Mouse (Mus musculus) lung, postnatal 36 days (tissue): ENCODE data around the gene Serf1.
"Not testable (repeated sequence)": the region's sequence is repeated elsewhere in the genome, so short reads cannot be mapped to it uniquely, and the experiment has no call there.

Experiments
- DNase-seq: peaks from one replicate; pipeline ENCODE4 v3.0.0; 2022; ENCODE audit warnings: mixed read lengths

Serf1 gene

DNA sequence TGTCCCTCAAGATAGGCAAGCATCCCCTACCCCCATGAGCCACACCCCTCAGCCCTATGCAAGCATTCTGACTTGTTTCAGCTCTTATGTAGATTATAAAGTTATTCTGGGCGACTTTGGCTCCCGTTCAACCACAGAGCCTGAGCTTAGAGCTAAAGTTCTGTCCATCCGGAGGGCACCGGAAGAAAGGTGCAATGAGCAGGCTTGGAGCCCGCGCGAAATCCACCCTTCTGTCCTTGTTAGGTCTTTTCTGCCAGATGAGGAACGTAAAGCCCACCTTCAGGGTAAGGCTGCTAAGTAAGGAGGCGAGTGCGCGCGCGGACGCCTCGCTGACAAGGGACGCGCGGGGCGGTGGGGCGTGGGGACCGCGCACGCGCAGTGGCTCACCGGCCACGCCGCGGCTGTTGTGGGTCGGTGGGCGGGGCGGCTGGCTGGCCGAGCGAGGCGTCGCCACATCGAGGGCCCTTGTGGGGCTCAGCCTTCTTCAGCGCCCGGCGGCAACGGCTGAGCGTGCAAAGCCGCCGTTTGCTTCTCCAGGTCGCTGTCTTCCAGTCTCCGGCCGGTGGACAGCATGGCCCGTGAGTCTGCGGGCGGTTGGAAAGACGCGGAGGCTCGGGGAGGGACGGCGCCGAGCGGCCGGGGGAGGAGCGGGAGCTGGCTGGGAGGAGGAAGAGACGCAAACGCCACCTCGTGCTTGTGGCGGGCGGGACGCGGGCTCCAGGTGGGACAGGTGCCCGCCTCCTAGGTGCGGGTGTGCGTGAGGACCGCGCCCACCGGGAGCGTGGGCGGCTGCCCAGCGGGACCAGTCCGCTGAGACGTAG is at the start of gene Serf1:
Gene Serf1, plus strand, starts transcription at position 361 of the 821 bp plus-strand sequence.
- peak; percentile 86 for DNase-seq

GRCm38 (mm10) chr13:100063936-100064335 is 43.9 kb upstream of the Serf1 start:
- DNase-seq: peak; percentile 30

DNA sequence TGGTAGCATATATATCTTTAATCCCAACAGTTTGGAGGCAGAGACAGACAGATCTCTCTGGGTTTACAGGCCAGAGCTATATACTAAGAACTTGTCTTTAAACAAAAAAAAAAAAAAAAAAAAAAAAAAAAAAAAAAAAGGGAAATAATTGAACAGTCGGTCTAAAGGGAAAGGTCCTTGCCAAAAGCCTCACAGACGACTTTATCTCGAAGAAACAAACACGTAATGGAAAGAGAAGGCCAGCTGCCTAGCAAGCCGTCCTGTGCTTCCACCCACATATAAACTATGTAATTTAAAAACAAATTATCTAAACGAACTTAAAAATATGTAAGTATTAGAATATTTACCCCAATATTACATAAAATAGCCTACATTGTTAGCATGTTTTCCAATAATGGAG is 40.0 kb upstream of the Serf1 start:
- DNase-seq: no peak

DNA sequence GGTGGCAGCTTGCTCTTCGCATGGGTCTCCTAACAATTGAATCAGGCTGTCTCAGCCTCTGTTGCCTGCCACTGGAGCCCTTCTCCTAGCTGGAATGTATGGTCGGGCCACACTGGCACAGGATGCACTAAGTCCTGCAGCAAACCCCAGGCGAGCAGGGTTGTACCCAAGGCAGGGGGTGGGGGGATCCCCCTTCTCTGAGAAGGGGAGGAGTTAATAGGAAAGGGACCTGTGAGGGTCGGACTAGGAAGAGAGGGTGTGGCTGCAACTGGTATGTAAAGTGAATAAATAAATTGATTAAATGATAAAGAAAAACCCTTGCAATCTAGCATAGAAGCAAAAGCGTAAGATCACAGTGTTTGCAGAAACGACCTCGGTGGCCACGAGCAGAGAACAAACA is 36.3 kb upstream of the Serf1 start:
- DNase-seq: no peak

DNA sequence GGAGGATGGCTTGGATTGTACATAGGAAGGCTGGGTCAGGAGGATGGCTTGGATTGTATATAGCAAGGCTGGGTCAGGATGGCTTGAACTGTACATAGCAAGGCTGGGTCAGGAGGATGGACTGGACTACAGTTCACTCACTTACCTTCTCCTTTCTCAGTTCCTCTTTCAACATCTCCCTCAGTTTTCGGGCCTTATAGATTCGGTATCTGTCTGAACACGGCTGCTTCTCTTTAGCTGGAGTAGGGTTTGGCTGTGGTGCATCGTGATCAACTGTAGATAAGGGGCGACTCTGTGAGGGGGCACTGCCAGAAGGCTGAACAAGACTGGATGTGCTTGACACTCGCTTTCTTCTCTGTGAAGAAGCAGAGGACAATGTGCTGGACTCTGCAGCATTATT is 9.0 kb upstream of the Serf1 start:
- no peak for DNase-seq

- DNase-seq: peak; percentile 5
Observed at GRCm38 (mm10) chr13:100103052-100103658, 4.7 kb upstream of the Serf1 start.

GRCm38 (mm10) chr13:100103748-100104254 is 4.0 kb upstream of the Serf1 start, which contains the start of gene Bdp1:
TSS of gene Bdp1 (minus strand) at chr13:100104070.
- DNase-seq: peak; percentile 96

GRCm38 (mm10) chr13:100112218-100112972 is 4.6 kb downstream of the Serf1 start:
- DNase-seq: peak; percentile 15

DNA sequence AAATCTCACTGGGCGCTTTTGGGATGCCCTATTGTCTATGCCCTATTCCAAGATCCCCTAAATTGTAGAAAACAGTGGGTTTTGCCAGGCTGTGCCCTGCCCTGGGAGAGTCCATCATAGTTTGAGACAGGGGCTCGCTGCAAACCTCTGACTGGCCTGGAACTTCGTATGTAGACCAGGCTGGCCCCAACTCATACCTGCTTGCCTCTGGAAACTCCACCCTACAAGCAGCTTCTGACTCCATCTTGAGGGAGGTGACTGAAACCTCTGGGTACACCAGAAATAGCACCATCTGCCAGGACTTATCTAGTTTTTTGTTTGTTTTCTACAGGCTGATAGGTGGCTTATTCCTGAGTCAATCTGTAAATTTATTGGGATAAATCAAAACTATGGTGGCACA is 16.2 kb downstream of the Serf1 start:
- no peak for DNase-seq

- peak; percentile 94 for DNase-seq
Observed at GRCm38 (mm10) chr13:100124423-100125257, 16.8 kb downstream of the Serf1 start, which contains the start of gene Smn1. TSS of gene Smn1 (plus strand) at chr13:100124852.

- no peak for DNase-seq
Observed at GRCm38 (mm10) chr13:100125258-100125643, 17.4 kb downstream of the Serf1 start.

DNA sequence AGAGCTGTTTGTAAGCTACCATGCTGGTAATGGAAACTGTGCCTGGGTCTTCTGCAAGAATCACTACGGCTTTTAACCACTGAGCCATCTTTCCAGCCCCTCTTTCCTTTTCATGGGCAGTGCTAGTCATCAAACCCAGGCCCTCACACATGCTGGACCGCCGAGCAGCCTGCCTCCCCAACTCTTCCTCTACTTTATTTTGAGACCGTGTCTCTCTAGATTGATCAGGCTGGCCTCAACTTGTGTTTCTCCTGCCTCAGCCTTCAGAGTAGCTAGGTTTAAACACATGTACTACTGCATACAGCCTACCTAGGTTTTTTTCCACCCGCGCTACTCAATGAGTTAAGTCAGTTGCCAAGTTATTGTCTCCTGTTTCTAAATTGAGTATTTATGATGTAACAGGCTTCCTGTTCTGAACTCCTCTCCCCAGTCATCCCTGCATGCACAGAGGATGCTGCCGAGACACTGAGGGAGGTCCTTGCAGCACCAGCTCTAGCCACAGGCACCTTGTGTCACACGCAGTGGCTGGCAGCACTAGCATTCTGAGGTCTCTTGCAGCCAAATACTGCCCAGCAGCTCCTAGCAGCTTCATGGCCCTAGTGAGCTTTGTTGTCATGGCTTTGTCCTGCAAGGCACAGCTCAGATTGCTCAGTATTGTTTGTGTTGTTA is 34.0 kb downstream of the Serf1 start:
- DNase-seq: no peak

GRCm38 (mm10) chr13:100152659-100153058 is 44.8 kb downstream of the Serf1 start:
- DNase-seq: peak; percentile 79

DNA sequence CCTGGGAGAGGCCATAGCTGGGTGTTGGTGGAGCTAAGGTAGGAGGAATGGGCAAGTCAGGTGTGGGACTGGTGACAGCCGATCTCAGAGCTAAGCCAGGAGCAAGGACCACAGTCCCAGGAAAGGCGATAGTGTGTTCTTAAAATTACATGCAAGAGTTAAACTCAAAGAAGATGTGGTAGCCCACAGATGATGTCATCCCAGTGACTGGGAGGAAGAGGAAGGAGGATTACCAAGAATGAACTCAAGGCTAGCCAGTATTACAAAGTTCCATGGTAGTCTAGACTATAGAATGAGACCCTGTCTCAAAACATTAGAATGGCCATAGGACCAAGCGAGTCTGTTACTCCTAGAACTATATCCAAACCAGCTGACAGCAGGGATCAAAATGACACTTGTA is 48.8 kb downstream of the Serf1 start:
- peak; percentile 34 for DNase-seq

GRCm38 (mm10) chr13:100161171-100161870 is 53.5 kb downstream of the Serf1 start:
- not testable (repeated sequence) for DNase-seq

GRCm38 (mm10) chr13:100162467-100162866 is 54.7 kb downstream of the Serf1 start:
- not testable (repeated sequence) for DNase-seq
